Comparison of ENCODE assay signal across 20 mouse cellular contexts in genomic region chr1:150711438-150711837, GRCm38 (mm10).
A peak's percentile ranks its signal among the peaks of the same experiment; 100 is the strongest.
DNase-seq lines count a peak whose midpoint lies in the region; ATAC-seq and TF ChIP-seq lines count a peak whose summit lies in the region.
"Had no signal": no experiment of that assay in that cellular context is flagged by ENCODE, and none has a peak within 500 bp of the region (broad histone marks: within the 10 kb centered on the region; RNA-seq: fewer than 3 reads in every experiment).

No protein-coding gene starts in this region.

- no peak for TF ChIP-seq CTCF in gastrocnemius, adult 2 months (IDR thresholded peaks at IDR 0.05)
- no peak for TF ChIP-seq CTCF in kidney, postnatal 0 days (IDR thresholded peaks at IDR 0.05; ENCODE audit: low read depth)

- H3K4me1 ChIP-seq in kidney, postnatal 0 days (replicated peaks; ENCODE audit: insufficient read depth, low read length), result no peaks in the 10 kb centered on the region
- H3K4me1 ChIP-seq: embryonic facial prominence, embryonic 12.5 days; forebrain, embryonic 15.5 days; midbrain, embryonic 12.5 days had no signal

- intact Hi-C loops in gastrocnemius, adult 2 months (cut with DNase I), result no loop called here
- intact Hi-C loops in heart, postnatal 36 days (cut with DNase I), result no loop called here

- H3K4me2 ChIP-seq in kidney, postnatal 0 days (ENCODE audit: low read length), result no peak overlapping the region
- H3K4me2 ChIP-seq: embryonic facial prominence, embryonic 12.5 days; forebrain, embryonic 15.5 days; limb, embryonic 12.5 days; midbrain, embryonic 12.5 days had no signal

- DNase-seq in gastrocnemius, adult 2 months, result peak; percentile 26
- no peak for DNase-seq in gastrocnemius, adult 8-10 months (ENCODE audit: low spot score in 2 of 2)
- DNase-seq in kidney, postnatal 0 days (ENCODE audit: low spot score), result peak; percentile 34
- no peak for DNase-seq in kidney, postnatal 25 days
- DNase-seq in lung, postnatal 10 days, result peak; percentile 41
- no peak for DNase-seq in lung, postnatal 14 days
- peak; percentile 4 to 5 for DNase-seq in heart, postnatal 36 days
- DNase-seq in thymus, adult 18-20 months, result no peak
- DNase-seq: adrenal gland, adult 8-10 months; cerebellum, adult 9-11 months; kidney, adult 2 months; right cerebral cortex, postnatal 14 days; thymus, postnatal 4 days had no signal

- no peak overlapping the region for H3K9ac ChIP-seq in kidney, postnatal 0 days (ENCODE audit: low read depth, low read length)
- H3K9ac ChIP-seq: embryonic facial prominence, embryonic 12.5 days; forebrain, embryonic 15.5 days; limb, embryonic 12.5 days; liver, embryonic 14.5 days; midbrain, embryonic 12.5 days had no signal

- ATAC-seq in kidney, postnatal 0 days (replicated peaks; ENCODE audit: low FRiP score, low read depth), result no peak
- ATAC-seq: CD4-positive, CD25-positive, alpha-beta regulatory T cell, adult 4 months; forebrain, embryonic 15.5 days; Patski had no signal

- 67% methylated on average over 5 of the region's 5 CpGs for WGBS in kidney, postnatal 0 days

- H3K36me3 ChIP-seq in kidney, postnatal 0 days (ENCODE audit: insufficient read depth, low read length), result 0 out of 2 replicates have a peak, but pooled peaks cover 3% of the 10 kb centered on the region
- H3K36me3 ChIP-seq: forebrain, embryonic 15.5 days; midbrain, embryonic 12.5 days had no signal

- H3K4me3 ChIP-seq in gastrocnemius, adult 2 months, result no peak overlapping the region
- no peak overlapping the region for H3K4me3 ChIP-seq in kidney, postnatal 0 days (replicated peaks; ENCODE audit: low read depth, low read length)
- H3K4me3 ChIP-seq: embryonic facial prominence, embryonic 12.5 days; forebrain, embryonic 15.5 days; limb, embryonic 12.5 days; midbrain, embryonic 12.5 days had no signal

- no peaks in the 10 kb centered on the region for H3K27me3 ChIP-seq in kidney, postnatal 0 days (ENCODE audit: insufficient read depth, low read length)
- H3K27me3 ChIP-seq: embryonic facial prominence, embryonic 12.5 days; forebrain, embryonic 15.5 days; limb, embryonic 12.5 days; midbrain, embryonic 12.5 days; Patski had no signal

- H3K9me3 ChIP-seq in kidney, postnatal 0 days (replicated peaks; ENCODE audit: low read length), result no peaks in the 10 kb centered on the region
- H3K9me3 ChIP-seq: embryonic facial prominence, embryonic 12.5 days; forebrain, embryonic 15.5 days; limb, embryonic 12.5 days; midbrain, embryonic 12.5 days had no signal

- no peak overlapping the region for H3K27ac ChIP-seq in gastrocnemius, adult 2 months
- H3K27ac ChIP-seq in kidney, postnatal 0 days, result no peak overlapping the region
- H3K27ac ChIP-seq: embryonic facial prominence, embryonic 12.5 days; forebrain, embryonic 15.5 days; limb, embryonic 12.5 days; liver, embryonic 14.5 days; midbrain, embryonic 12.5 days had no signal

Comparison
In these comparisons a context has a peak if more than half of its experiments do, and no peak if none do; other contexts are left out.
1. DNase-seq: peak in gastrocnemius, adult 2 months (single experiment), kidney, postnatal 0 days (single experiment), lung, postnatal 10 days (single experiment) and heart, postnatal 36 days (2 of 2); none in gastrocnemius, adult 8-10 months (0 of 2), kidney, postnatal 25 days (0 of 2), lung, postnatal 14 days (single experiment) and thymus, adult 18-20 months (0 of 2).